Comparison of ENCODE assay signal across 8 mouse cellular contexts in genomic region chrX:164066185-164066584, GRCm38 (mm10). TPM values are rescaled to one million over a fixed set of nuclear protein-coding genes. Genes with fewer than 3 reads are reported as not detected.
DNase-seq lines count a peak whose midpoint lies in the region; ATAC-seq lines count a peak whose summit lies in the region.

No protein-coding gene starts in this region.

- H3K4me3 ChIP-seq in midbrain, embryonic 12.5 days = no peak overlapping the region

- H3K27ac ChIP-seq in midbrain, embryonic 12.5 days (replicated peaks) = no peak overlapping the region

- peak; percentile 56 for DNase-seq in gastrocnemius, adult 18-20 months (ENCODE audit: low spot score)
- DNase-seq in gastrocnemius, postnatal 25 days = no peak
- DNase-seq in cerebellum, adult 9-10 months = peak; percentile 62
- DNase-seq in frontal cortex, postnatal 36 days (ENCODE audit: low spot score in 2 of 2) = peak; percentile 40
- DNase-seq in kidney, adult 11 months = peak; percentile 33
- peak; percentile 16 to 40 for DNase-seq in left cerebral cortex, postnatal 36 days (ENCODE audit: low spot score in 2 of 2)
- DNase-seq in spleen, postnatal 10 days (ENCODE audit: low spot score in 2 of 2) = peak; percentile 32 to 81

- no peak overlapping the region for H3K4me2 ChIP-seq in midbrain, embryonic 12.5 days (replicated peaks)

- no peaks in the 10 kb centered on the region for H3K4me1 ChIP-seq in midbrain, embryonic 12.5 days

- peaks cover 16% of the 10 kb centered on the region for H3K27me3 ChIP-seq in midbrain, embryonic 12.5 days

- no peaks in the 10 kb centered on the region for H3K9me3 ChIP-seq in midbrain, embryonic 12.5 days

- WGBS in midbrain, embryonic 12.5 days = 23% methylated on average over 2 of the region's 2 CpGs

- no peak overlapping the region for H3K9ac ChIP-seq in midbrain, embryonic 12.5 days (replicated peaks)

- intact Hi-C loops in left cerebral cortex, postnatal 36 days (cut with DNase I) = loop anchor here (10.0 kb wide), 1 partner anchor 1151 kb away; no protein-coding TSS in a partner anchor

- ATAC-seq in midbrain, embryonic 12.5 days (ENCODE audit: low FRiP score, low read depth) = peak; percentile 80; the same call in 1 of the 2 replicates

- 0 out of 2 replicates have a peak, but pooled peaks cover 2% of the 10 kb centered on the region for H3K36me3 ChIP-seq in midbrain, embryonic 12.5 days

RNA-seq across cellular contexts. Expression of gene Siah1b, which starts 10.1 kb away (rescaled TPM):
- total RNA-seq in gastrocnemius, adult 18-20 months (2021) = 1 to 10 TPM; 3.3 to 3.4 TPM
- 1 to 10 TPM; 2.6 to 3.6 TPM for total RNA-seq in gastrocnemius, postnatal 25 days (2021)
- total RNA-seq in left cerebral cortex, postnatal 36 days (2021) = 10 to 100 TPM; 10.5 to 11.2 TPM
- 40.1 and 41.4 TPM in 2 replicates for polyA plus RNA-seq in midbrain, embryonic 12.5 days (2016; fragmentation: Nextera tagmentation; extraction: Ambion mirVana)

RNA-seq across cellular contexts. Expression of gene Cltrn, which starts 22.4 kb away (rescaled TPM):
- not detected for total RNA-seq in gastrocnemius, adult 18-20 months (2021)
- total RNA-seq in gastrocnemius, postnatal 25 days (2021) = not detected
- not detected for total RNA-seq in left cerebral cortex, postnatal 36 days (2021)
- polyA plus RNA-seq in midbrain, embryonic 12.5 days (2016; fragmentation: Nextera tagmentation; extraction: Ambion mirVana) = not detected in 2 replicates

RNA-seq across cellular contexts. Expression of gene Car5b, which starts 38.4 kb away (rescaled TPM):
- total RNA-seq in gastrocnemius, adult 18-20 months (2021) = 1 to 10 TPM; 1.3 to 1.5 TPM
- 1 to 10 TPM in 1 of 2 experiments, under 1 TPM in 1; 0.31 to 4.2 TPM for total RNA-seq in gastrocnemius, postnatal 25 days (2021)
- total RNA-seq in left cerebral cortex, postnatal 36 days (2021) = 1 to 10 TPM; 3.2 TPM
- polyA plus RNA-seq in midbrain, embryonic 12.5 days (2016; fragmentation: Nextera tagmentation; extraction: Ambion mirVana) = 0.24 and 0.38 TPM in 2 replicates
